Mouse (Mus musculus) forebrain, embryonic 13.5 days (tissue): ENCODE measurements around the gene Noc2l. TPM values are rescaled to one million over a fixed set of nuclear protein-coding genes. Genes with fewer than 3 reads are reported as not detected.

Source experiments
- ATAC-seq: fragments of 200-750 bp; cut with Nextera tagmentation; 2 replicates; pipeline ENCODE4 v1.8.0; 2017
- H3K27ac ChIP-seq: fragments of 300-500 bp; sonication (generic); 2 replicates; pipeline ENCODE4 v1.5.1; 2015; ENCODE audit warnings: inconsistent platforms, mild to moderate bottlenecking, moderate library complexity
- H3K27me3 ChIP-seq: fragments of 300-500 bp; sonication (generic); 2 replicates; pipeline ENCODE4 v1.6.1; 2015; ENCODE audit warnings: mild to moderate bottlenecking, inconsistent platforms
- H3K36me3 ChIP-seq: fragments of 300-500 bp; sonication (generic); 2 replicates; pipeline ENCODE4 v1.6.1; 2015; ENCODE audit warnings: mild to moderate bottlenecking, inconsistent platforms; ENCODE audit not compliant: poor library complexity, severe bottlenecking
- H3K4me1 ChIP-seq: fragments of 300-500 bp; sonication (generic); 2 replicates; pipeline ENCODE4 v1.6.1; 2015; ENCODE audit warnings: inconsistent platforms
- H3K4me2 ChIP-seq: fragments of 300-500 bp; sonication (generic); 2 replicates; pipeline ENCODE4 v1.6.1; 2015; ENCODE audit warnings: inconsistent platforms, mild to moderate bottlenecking, moderate library complexity
- H3K4me3 ChIP-seq: fragments of 300-500 bp; sonication (generic); 2 replicates; pipeline ENCODE4 v1.5.1; 2015; ENCODE audit warnings: mild to moderate bottlenecking, inconsistent platforms
- H3K9ac ChIP-seq: fragments of 300-500 bp; sonication (generic); 2 replicates; pipeline ENCODE4 v1.6.1; 2015; ENCODE audit warnings: mild to moderate bottlenecking, inconsistent platforms
- H3K9me3 ChIP-seq: fragments of 300-500 bp; sonication (generic); replicated peaks from 2 replicates; pipeline ENCODE4 v1.6.1; 2016; ENCODE audit warnings: inconsistent platforms
- WGBS: fragments of 180-500 bp; shearing (Covaris S2); methylation state at CpG from one replicate; pipeline ENCODE4 v1.1.7; 2015; 5-methylcytosine and 5-hydroxymethylcytosine counted together
- microRNA-seq: library from miRNA; unstranded; fragments of <30 nt; microRNA quantifications from one replicate; pipeline ENCODE4, GENCODE M21; 2016
- polyA plus RNA-seq: library from polyadenylated mRNA; unstranded; fragments of >200 nt; fragmentation: Nextera tagmentation; extraction: Ambion mirVana; gene quantifications from 2 replicates; pipeline ENCODE4 v1.2.1, GENCODE M21; 2015

Gene Noc2l
- polyA plus RNA-seq, 1 experiment from 2014 or later: 62.8 TPM

GRCm38 (mm10) chr4:156252619-156253018 is 16.8 kb downstream of the Noc2l start:
- 30% methylated on average over 3 of the region's 3 CpGs for WGBS
- Histone ChIP-seq H3K27ac (no peak overlapping the region), H3K4me3 (no peak overlapping the region), H3K4me1 (peaks cover 15% of the 10 kb centered on the region), H3K9me3 (no peaks in the 10 kb centered on the region), H3K9ac (no peak overlapping the region), H3K4me2 (no peak overlapping the region), H3K27me3 (peaks cover 38% of the 10 kb centered on the region), H3K36me3 (peaks cover 23% of the 10 kb centered on the region)
- ATAC-seq: no peak

GRCm38 (mm10) chr4:156253043-156253442 is 17.2 kb downstream of the Noc2l start:
- peaks cover 38% of the 10 kb centered on the region for H3K27me3 ChIP-seq
- no peak overlapping the region for H3K4me3 ChIP-seq
- no peak for ATAC-seq
- 47% methylated on average over 7 of the region's 7 CpGs for WGBS
- H3K27ac ChIP-seq: no peak overlapping the region
- H3K36me3 ChIP-seq: peaks cover 19% of the 10 kb centered on the region
- H3K4me2 ChIP-seq: no peak overlapping the region
- peaks cover 15% of the 10 kb centered on the region for H3K4me1 ChIP-seq
- no peaks in the 10 kb centered on the region for H3K9me3 ChIP-seq
- no peak overlapping the region for H3K9ac ChIP-seq

- 3% methylated on average over 28 of the region's 30 CpGs for WGBS
- H3K9me3 ChIP-seq: no peaks in the 10 kb centered on the region
These were observed 18.7 kb downstream of the Noc2l start for GRCm38 (mm10) chr4:156254361-156255077.

GRCm38 (mm10) chr4:156255078-156255839 is 19.4 kb downstream of the Noc2l start, which contains the start of gene Samd11:
TSS of gene Samd11 (minus strand) at chr4:156255657.
- H3K9ac ChIP-seq: peak within 1 kb of the TSS; percentile 30
- ATAC-seq: peak; percentile 34; the same call in 1 of the 2 replicates

More at GRCm38 (mm10) chr4:156254361-156255077, 18.7 kb downstream of the Noc2l start:
- peak overlapping the region; percentile 30 for H3K9ac ChIP-seq
- H3K27me3 ChIP-seq: peaks cover 38% of the 10 kb centered on the region
- H3K4me2 ChIP-seq: peak overlapping the region; percentile 55
- peak overlapping the region; percentile 30 for H3K4me3 ChIP-seq
- peaks cover 4% of the 10 kb centered on the region for H3K36me3 ChIP-seq
- ATAC-seq: peak; percentile 76
- H3K4me1 ChIP-seq: peaks cover 15% of the 10 kb centered on the region
- no peak overlapping the region for H3K27ac ChIP-seq

More at GRCm38 (mm10) chr4:156255078-156255839, 19.4 kb downstream of the Noc2l start, which contains the start of gene Samd11:
- peaks cover 15% of the 10 kb centered on the region for H3K4me1 ChIP-seq
- peak within 1 kb of the TSS; percentile 55 for H3K4me2 ChIP-seq
- no peaks in the 10 kb centered on the region for H3K9me3 ChIP-seq
- WGBS: 1% methylated on average over 26 of the region's 26 CpGs
- no peak within 1 kb of the TSS for H3K27ac ChIP-seq
- peaks cover 38% of the 10 kb centered on the region for H3K27me3 ChIP-seq
- peak within 1 kb of the TSS; percentile 30 for H3K4me3 ChIP-seq
- no peaks in the 10 kb centered on the region for H3K36me3 ChIP-seq

Small RNAs within 50 kb of the gene (microRNA-seq; reads per million reads assigned to microRNA genes)
- 3.8 reads per million, percentile 9 among the genes with 10 or more reads in this experiment for gene Mir7658

Other genes starting within 250 kb of the Noc2l start
- 21.0 and 21.8 TPM in 2 replicates for gene B3galt6, start 243.4 kb upstream of the Noc2l start, polyA plus RNA-seq
- 113 and 118 TPM in 2 replicates for gene Sdf4, start 243.1 kb upstream of the Noc2l start, polyA plus RNA-seq
- gene Tnfrsf4, start 222.2 kb upstream of the Noc2l start, polyA plus RNA-seq: 0.63 and 1.1 TPM in 2 replicates
- gene Tnfrsf18, start 209.8 kb upstream of the Noc2l start, polyA plus RNA-seq: 0.83 and 0.98 TPM in 2 replicates
- not detected in 2 replicates for gene Ttll10, start 176.6 kb upstream of the Noc2l start, polyA plus RNA-seq
- gene 9430015G10Rik, start 126.0 kb upstream of the Noc2l start, polyA plus RNA-seq: 46.2 and 50.3 TPM in 2 replicates
- 0.81 and 0.87 TPM in 2 replicates for gene Rnf223, start 105.5 kb upstream of the Noc2l start, polyA plus RNA-seq
- gene Agrn, start 38.5 kb upstream of the Noc2l start, polyA plus RNA-seq: 91.4 and 107 TPM in 2 replicates
- gene Isg15, start 35.2 kb upstream of the Noc2l start, polyA plus RNA-seq: 1.3 TPM in 2 replicates
- 6.2 and 7.6 TPM in 2 replicates for gene AW011738, start 32.7 kb upstream of the Noc2l start, polyA plus RNA-seq
- 1.2 and 1.6 TPM in 2 replicates for gene Perm1, start 20.1 kb upstream of the Noc2l start, polyA plus RNA-seq
- gene Plekhn1, start 1.2 kb upstream of the Noc2l start, polyA plus RNA-seq: 22.4 and 26.2 TPM in 2 replicates
- 0.85 and 1.5 TPM in 2 replicates for gene Samd11, start 19.6 kb downstream of the Noc2l start, polyA plus RNA-seq
- gene Vmn2r-ps159, start 95.1 kb downstream of the Noc2l start, polyA plus RNA-seq: not detected in 2 replicates